Mouse (Mus musculus) MEL-GATA-1-ER (cell line): ENCODE measurements around the gene Gpd1.

Experiments
- DNase-seq: peaks from one replicate; pipeline ENCODE4 v3.0.0-alpha.2; 2012; ENCODE audit warnings: low read depth; ENCODE audit errors: extremely low read depth

Gene Gpd1

GRCm38 (mm10) chr15:99717386-99718334, at the start of gene Gpd1:
Gene Gpd1 (plus strand): TSS chr15:99717515.
- no peak for DNase-seq

GRCm38 (mm10) chr15:99667544-99667943, 49.8 kb upstream of the Gpd1 start:
- no peak for DNase-seq

DNA sequence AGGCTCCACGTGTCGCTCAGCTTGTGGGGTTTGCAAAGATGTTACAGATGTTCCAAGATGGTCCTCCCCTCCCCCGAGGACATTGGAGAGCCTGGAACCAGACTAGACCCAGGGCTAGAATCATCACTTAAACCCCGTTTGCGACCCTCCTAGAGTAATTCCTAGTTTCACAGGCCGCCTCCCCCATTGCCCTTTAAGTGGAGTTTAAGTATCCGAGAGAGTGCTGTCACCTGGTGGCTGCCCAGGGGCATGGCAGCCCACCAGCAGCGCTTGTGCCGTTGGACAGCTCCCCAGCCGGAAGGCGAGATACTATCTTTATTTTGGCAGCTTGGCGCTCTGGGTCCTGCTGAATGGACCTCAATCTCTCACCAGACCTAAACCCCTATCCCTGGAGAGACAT, 48.4 kb upstream of the Gpd1 start:
- DNase-seq: peak; percentile 55

DNA sequence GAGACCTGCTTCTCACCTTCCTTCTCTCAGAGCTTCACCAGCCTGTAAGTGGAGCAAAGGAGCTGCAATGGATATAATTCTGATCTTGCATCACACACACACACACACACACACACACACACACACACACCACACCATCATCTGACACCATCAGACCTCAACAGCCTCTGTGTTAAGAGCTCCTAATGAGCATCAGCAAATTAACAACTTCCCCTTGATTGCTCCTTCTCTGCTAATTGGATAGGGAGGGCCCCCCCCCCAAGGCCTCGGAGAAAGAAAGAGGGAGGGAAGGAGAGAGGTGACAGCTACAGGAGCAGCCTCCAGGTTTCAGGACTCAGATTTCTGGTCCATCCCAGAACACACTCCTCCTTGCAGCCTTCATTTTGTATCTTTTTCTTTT, 47.9 kb upstream of the Gpd1 start:
- no peak for DNase-seq

DNA sequence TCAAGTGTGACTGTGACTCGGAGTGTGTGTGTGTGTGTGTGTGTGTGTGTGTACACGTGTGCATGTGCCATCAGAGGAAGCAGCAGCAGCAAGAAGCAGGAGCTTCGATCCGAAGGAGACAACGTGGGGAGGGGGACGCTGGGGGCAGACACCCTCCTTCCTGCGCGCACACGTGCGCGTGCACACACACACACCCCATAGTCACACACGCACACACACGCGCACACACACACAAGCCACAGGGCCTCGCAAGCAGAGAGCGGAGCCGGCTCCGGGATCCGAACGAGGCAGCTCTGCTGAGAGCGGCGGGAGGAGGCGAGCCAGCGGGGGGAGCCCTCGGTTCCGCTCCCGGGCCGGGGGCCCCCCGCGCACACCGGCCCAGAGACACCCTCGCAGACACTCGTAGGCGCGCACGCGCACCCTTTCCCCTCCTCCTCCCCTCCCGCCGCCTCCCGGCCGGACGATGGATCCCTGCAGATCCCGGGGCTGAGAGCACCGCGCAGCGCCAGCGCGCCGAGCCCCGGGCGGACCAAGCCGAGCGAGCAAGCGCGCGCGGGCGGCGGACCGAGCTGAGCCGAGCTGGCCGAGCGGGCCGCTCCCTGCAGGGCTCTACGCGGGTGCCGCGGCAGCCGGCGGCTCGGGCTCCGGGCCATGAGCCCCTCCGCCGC, 47.0 kb upstream of the Gpd1 start, which contains the start of gene Asic1:
Gene Asic1, plus strand, starts transcription at position 215 of the 668 bp plus-strand sequence.
- no peak for DNase-seq

- no peak for DNase-seq
Measured at GRCm38 (mm10) chr15:99670964-99671670, 46.2 kb upstream of the Gpd1 start.

- no peak for DNase-seq
Measured at GRCm38 (mm10) chr15:99671783-99672182, 45.5 kb upstream of the Gpd1 start.

- DNase-seq: no peak
Measured at GRCm38 (mm10) chr15:99674866-99675265, 42.4 kb upstream of the Gpd1 start.

GRCm38 (mm10) chr15:99677089-99677488, 40.2 kb upstream of the Gpd1 start:
- DNase-seq: no peak

GRCm38 (mm10) chr15:99678063-99678800, 39.1 kb upstream of the Gpd1 start:
- DNase-seq: peak; percentile 56

DNA sequence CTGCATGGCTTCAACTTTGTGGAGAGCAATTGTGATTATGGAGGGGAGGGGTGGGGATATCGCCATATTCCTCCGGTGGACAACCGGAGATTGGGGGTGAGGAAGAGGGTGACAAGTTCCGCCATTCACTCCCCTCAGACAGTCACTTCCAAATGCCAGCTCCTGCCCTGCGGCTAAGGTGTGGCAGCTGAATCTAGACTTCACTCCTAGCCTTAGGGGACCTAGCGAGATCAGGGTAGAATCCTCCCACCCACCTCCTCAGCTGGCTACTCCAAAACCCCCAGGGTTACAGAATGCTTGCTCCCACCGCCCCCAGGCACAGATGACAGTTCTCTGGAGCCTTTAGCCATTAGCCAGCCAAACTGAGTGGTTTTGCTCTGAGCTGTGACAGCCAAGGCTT, 38.3 kb upstream of the Gpd1 start:
- no peak for DNase-seq

DNA sequence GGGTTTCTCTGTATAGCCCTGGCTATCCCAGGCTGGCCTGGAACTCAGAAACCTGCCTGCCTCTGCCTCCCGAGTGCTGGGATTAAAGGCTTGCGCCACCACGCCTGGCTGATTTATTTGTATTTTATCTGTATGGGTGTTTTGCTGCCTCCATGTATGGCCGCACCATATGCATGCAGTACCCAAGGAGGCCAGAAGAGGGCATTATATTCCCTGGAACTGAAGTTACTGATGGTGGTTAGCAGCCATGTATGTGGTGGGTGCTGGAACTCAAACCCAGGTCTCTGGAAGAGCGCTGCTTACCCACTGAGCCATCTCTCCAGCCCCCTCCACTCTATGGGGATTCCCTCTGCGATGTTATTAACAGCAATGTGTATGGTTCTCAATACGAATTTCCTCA, 34.4 kb upstream of the Gpd1 start:
- peak; percentile 70 for DNase-seq

DNA sequence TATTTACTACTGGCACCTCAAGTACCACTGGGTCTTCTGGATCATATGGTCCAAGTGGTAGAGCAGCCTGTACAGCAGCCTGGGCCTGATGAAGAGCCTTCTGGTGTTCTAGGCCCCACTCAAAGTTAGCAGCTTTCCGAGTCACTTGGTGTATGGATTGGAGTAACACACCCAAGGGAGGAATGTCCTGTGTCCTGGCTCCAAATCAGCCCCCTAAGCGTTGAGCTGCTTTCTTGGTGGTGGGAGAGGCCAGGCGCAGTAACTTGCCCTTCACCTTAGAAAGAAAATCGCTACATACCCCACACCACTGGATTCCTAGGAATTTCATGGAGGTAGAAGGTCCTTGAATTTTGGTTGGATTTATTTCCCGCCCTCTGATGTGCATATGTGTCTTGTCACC, 33.2 kb upstream of the Gpd1 start:
- no peak for DNase-seq

- DNase-seq: peak; percentile 69
Measured at GRCm38 (mm10) chr15:99688712-99689111, 28.6 kb upstream of the Gpd1 start.

GRCm38 (mm10) chr15:99690924-99691323, 26.4 kb upstream of the Gpd1 start:
- DNase-seq: no peak

DNA sequence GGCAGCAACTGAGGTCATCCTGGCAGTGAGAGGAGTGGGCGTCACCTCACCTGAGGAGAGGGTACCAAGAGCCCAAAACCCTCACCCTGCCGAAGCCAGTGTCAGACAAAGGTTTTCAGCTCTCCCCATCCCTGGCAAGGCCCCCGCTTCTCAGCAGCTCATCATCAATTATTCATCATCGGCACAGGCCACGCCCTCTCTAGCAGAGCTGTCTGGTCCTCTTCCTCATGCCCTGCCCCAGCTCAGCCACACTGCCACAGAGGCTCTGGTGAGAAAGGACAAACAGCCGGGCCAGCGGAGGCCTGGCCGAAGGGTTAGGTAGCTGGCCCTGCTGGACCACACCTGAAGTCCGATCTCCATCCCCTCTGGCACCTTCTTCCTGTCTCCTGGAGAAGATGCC, 25.3 kb upstream of the Gpd1 start:
- no peak for DNase-seq

GRCm38 (mm10) chr15:99697309-99697708, 20.0 kb upstream of the Gpd1 start:
- no peak for DNase-seq

DNA sequence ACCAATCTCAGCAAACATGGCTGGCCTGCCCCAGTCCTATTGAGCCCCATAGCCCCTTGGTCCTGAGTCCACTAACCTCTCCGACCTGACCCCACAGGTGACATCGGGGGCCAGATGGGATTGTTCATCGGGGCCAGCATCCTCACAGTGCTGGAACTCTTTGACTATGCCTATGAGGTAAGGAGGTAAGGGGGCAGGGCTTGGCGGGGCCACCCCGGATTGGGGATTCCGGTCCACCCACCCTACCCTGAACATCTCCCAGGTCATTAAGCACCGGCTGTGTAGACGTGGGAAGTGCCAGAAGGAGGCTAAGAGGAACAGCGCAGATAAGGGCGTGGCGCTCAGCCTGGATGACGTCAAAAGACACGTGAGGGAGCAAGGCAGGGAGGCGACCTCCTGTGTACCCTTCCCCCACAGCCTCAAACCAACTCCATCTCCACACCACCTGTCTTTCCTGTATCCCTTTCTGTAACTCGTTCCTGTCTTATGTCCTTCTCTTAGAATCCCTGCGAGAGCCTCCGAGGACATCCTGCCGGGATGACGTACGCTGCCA, 18.7 kb upstream of the Gpd1 start:
- DNase-seq: no peak

- no peak for DNase-seq
Measured at GRCm38 (mm10) chr15:99699715-99700114, 17.6 kb upstream of the Gpd1 start.

DNA sequence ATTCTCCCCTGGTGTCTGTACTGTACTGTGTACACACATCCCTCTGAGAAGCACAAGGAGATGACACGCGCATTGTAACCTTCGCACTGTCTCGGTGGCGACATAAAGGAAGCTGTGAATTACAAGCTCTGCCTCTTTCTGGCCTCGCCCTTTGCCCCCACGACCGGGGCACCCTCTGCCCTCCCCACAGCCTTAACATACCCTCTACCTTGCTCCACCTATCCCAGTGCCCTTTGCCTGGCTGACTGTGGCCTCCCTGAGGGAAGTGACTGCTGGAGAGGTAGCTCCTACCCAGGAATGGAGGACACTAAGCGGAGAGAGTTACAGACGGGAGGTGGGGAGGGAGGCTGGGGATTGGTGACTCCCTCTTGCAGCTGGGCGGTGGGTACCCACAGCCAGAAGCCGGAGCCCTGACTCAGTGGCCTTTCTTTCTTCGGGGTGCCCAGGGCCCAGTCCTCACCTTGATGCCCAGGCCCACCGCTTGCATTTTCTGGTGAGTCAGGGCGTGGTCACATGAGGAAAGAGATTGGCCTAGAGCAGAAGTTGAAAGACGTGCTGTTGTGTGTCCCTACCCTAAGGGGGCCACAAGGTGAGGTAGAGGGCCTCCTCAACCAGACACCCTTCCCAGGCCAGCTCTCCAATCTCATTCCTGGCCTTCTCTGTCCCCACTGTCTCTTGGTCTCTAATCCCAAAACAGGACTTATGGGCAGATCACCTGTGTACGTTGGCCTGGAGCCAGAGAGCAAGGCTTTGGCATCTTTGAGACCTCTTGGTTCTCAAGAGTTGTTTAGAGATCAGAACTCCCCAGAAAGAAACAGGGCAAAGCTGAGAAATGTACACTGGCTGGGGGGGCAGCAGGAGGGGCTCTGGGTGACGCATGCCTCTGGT, 16.9 kb upstream of the Gpd1 start:
- no peak for DNase-seq
